Mouse (Mus musculus) megakaryocyte, embryonic 14.5 days (primary cell): ENCODE results near the gene Smug1.

Experiments
- FLI1 ChIP-seq: IDR thresholded peaks from 2 replicates; pipeline ENCODE4 v1.6.1; 2012; ENCODE audit warnings: low read length, inconsistent platforms, mixed read lengths
- GATA1 ChIP-seq: IDR thresholded peaks from 3 replicates; pipeline ENCODE4 v1.6.1; 2012; ENCODE audit warnings: mixed read lengths, low read length, inconsistent platforms, borderline replicate concordance

DNA sequence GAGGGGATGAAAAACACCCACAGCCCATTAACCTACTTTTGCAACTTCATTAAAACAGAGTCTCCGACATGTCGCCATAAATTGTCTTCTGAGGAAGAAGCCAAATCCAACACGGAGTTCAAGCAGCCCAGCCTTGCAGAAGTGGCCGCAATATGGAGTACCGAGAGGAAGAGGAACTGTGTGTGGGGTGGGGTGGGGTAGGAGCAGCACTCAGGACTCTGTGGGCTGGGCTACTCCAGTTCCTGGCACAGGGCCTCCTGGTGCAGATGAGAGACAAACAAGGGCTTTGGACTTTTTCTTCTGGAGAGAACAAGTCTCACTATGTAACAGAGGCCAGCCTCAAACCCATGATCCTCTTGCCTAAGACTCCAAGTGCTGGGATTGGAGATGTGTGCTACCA, 40.9 kb downstream of the Smug1 start:
- TF ChIP-seq GATA1: no peak
- TF ChIP-seq FLI1: no peak
